Mouse (Mus musculus): ENCODE data around the gene Gpr146. TPM values are rescaled to one million over a fixed set of nuclear protein-coding genes. Genes with fewer than 3 reads are reported as not detected.

The Gpr146 gene
- polyA plus RNA-seq, 1 experiment from 2014 or later: 24.1 TPM

GRCm38 (mm10) chr5:139399991-139400390, 22.5 kb downstream of the Gpr146 start:
- no peak overlapping the region for H3K4me3 ChIP-seq (ENCODE audit: low read depth, low read length)
- peaks cover 3% of the 10 kb centered on the region; the same call in 1 of the 2 replicates for H3K36me3 ChIP-seq (ENCODE audit: control insufficient read depth, insufficient read depth)
- H3K4me2 ChIP-seq (ENCODE audit: low read depth, low read length): no peak overlapping the region
- no peak for ATAC-seq (ENCODE audit: low read depth)
- WGBS (ENCODE audit: insufficient replicate concordance): 82% methylated on average over 14 of the region's 14 CpGs
- H3K27ac ChIP-seq (ENCODE audit: low read length): no peak overlapping the region
- H3K9ac ChIP-seq (ENCODE audit: low read depth, low read length): no peak overlapping the region
- no peaks in the 10 kb centered on the region for H3K27me3 ChIP-seq (ENCODE audit: control insufficient read depth, insufficient read depth, low read depth, low read length)
- H3K9me3 ChIP-seq (replicated peaks; ENCODE audit: control insufficient read depth, low read length): no peaks in the 10 kb centered on the region
- H3K4me1 ChIP-seq (ENCODE audit: control insufficient read depth, low read depth, low read length): peaks cover 37% of the 10 kb centered on the region

GRCm38 (mm10) chr5:139402106-139402505, 24.6 kb downstream of the Gpr146 start:
- Histone ChIP-seq H3K9me3 (replicated peaks; ENCODE audit: control insufficient read depth, low read length) (no peaks in the 10 kb centered on the region), H3K27ac (ENCODE audit: low read length) (no peak overlapping the region), H3K4me3 (ENCODE audit: low read depth, low read length) (no peak overlapping the region), H3K9ac (ENCODE audit: low read depth, low read length) (no peak overlapping the region), H3K4me1 (ENCODE audit: control insufficient read depth, low read depth, low read length) (peaks cover 39% of the 10 kb centered on the region), H3K36me3 (ENCODE audit: control insufficient read depth, insufficient read depth) (no peaks in the 10 kb centered on the region), H3K4me2 (ENCODE audit: low read depth, low read length) (no peak overlapping the region), H3K27me3 (ENCODE audit: control insufficient read depth, insufficient read depth, low read depth, low read length) (no peaks in the 10 kb centered on the region)
- 67% methylated on average over 2 of the region's 2 CpGs for WGBS (ENCODE audit: insufficient replicate concordance)
- ATAC-seq (ENCODE audit: low read depth): no peak

GRCm38 (mm10) chr5:139403692-139404260, 26.3 kb downstream of the Gpr146 start:
- no peak overlapping the region for H3K9ac ChIP-seq (ENCODE audit: low read depth, low read length)

GRCm38 (mm10) chr5:139404801-139405401, 27.4 kb downstream of the Gpr146 start, which contains the start of gene C130050O18Rik:
TSS of gene C130050O18Rik (plus strand) at chr5:139405280.
- Histone ChIP-seq H3K36me3 (ENCODE audit: control insufficient read depth, insufficient read depth) (no peaks in the 10 kb centered on the region), H3K27me3 (ENCODE audit: control insufficient read depth, insufficient read depth, low read depth, low read length) (no peaks in the 10 kb centered on the region), H3K9me3 (replicated peaks; ENCODE audit: control insufficient read depth, low read length) (no peaks in the 10 kb centered on the region), H3K4me1 (ENCODE audit: control insufficient read depth, low read depth, low read length) (peaks cover 20% of the 10 kb centered on the region), H3K4me3 (ENCODE audit: low read depth, low read length) (peak within 1 kb of the TSS; percentile 24), H3K27ac (ENCODE audit: low read length) (peak within 1 kb of the TSS; percentile 74), H3K9ac (ENCODE audit: low read depth, low read length) (peak within 1 kb of the TSS; percentile 31), H3K4me2 (ENCODE audit: low read depth, low read length) (peak within 1 kb of the TSS; percentile 33)
- peak; percentile 52 for ATAC-seq (ENCODE audit: low read depth)
- 20% methylated on average over 6 of the region's 6 CpGs for WGBS (ENCODE audit: insufficient replicate concordance)

More at GRCm38 (mm10) chr5:139403692-139404260, 26.3 kb downstream of the Gpr146 start:
- H3K4me1 ChIP-seq (ENCODE audit: control insufficient read depth, low read depth, low read length): peaks cover 23% of the 10 kb centered on the region
- H3K36me3 ChIP-seq (ENCODE audit: control insufficient read depth, insufficient read depth): no peaks in the 10 kb centered on the region
- ATAC-seq (ENCODE audit: low read depth): no peak
- H3K4me2 ChIP-seq (ENCODE audit: low read depth, low read length): no peak overlapping the region
- no peak overlapping the region for H3K4me3 ChIP-seq (ENCODE audit: low read depth, low read length)
- no peaks in the 10 kb centered on the region for H3K27me3 ChIP-seq (ENCODE audit: control insufficient read depth, insufficient read depth, low read depth, low read length)
- no peaks in the 10 kb centered on the region for H3K9me3 ChIP-seq (replicated peaks; ENCODE audit: control insufficient read depth, low read length)
- WGBS (ENCODE audit: insufficient replicate concordance): 47% methylated on average over 8 of the region's 8 CpGs
- peak overlapping the region; percentile 74 for H3K27ac ChIP-seq (ENCODE audit: low read length)

GRCm38 (mm10) chr5:139405478-139405877, 28.0 kb downstream of the Gpr146 start:
- 35% methylated on average over 7 of the region's 7 CpGs for WGBS (ENCODE audit: insufficient replicate concordance)
- Histone ChIP-seq H3K9me3 (replicated peaks; ENCODE audit: control insufficient read depth, low read length) (no peaks in the 10 kb centered on the region), H3K36me3 (ENCODE audit: control insufficient read depth, insufficient read depth) (no peaks in the 10 kb centered on the region), H3K4me2 (ENCODE audit: low read depth, low read length) (peak overlapping the region; percentile 33), H3K4me1 (ENCODE audit: control insufficient read depth, low read depth, low read length) (peaks cover 20% of the 10 kb centered on the region), H3K4me3 (ENCODE audit: low read depth, low read length) (0 out of 2 replicates have a peak overlapping the region, but pooled peaks have one; percentile 3), H3K9ac (ENCODE audit: low read depth, low read length) (peak overlapping the region; percentile 31), H3K27me3 (ENCODE audit: control insufficient read depth, insufficient read depth, low read depth, low read length) (no peaks in the 10 kb centered on the region), H3K27ac (ENCODE audit: low read length) (peak overlapping the region; percentile 74)
- ATAC-seq (ENCODE audit: low read depth): no peak

- Histone ChIP-seq H3K4me2 (ENCODE audit: low read depth, low read length) (peak overlapping the region; percentile 33), H3K9me3 (replicated peaks; ENCODE audit: control insufficient read depth, low read length) (no peaks in the 10 kb centered on the region), H3K36me3 (ENCODE audit: control insufficient read depth, insufficient read depth) (no peaks in the 10 kb centered on the region), H3K27ac (ENCODE audit: low read length) (peak overlapping the region; percentile 74), H3K9ac (ENCODE audit: low read depth, low read length) (no peak overlapping the region), H3K4me1 (ENCODE audit: control insufficient read depth, low read depth, low read length) (peaks cover 20% of the 10 kb centered on the region), H3K27me3 (ENCODE audit: control insufficient read depth, insufficient read depth, low read depth, low read length) (no peaks in the 10 kb centered on the region), H3K4me3 (ENCODE audit: low read depth, low read length) (peak overlapping the region; percentile 21)
- WGBS (ENCODE audit: insufficient replicate concordance): 37% methylated on average over 3 of the region's 3 CpGs
- no peak for ATAC-seq (ENCODE audit: low read depth)
These were observed 28.5 kb downstream of the Gpr146 start for GRCm38 (mm10) chr5:139405953-139406352.

- H3K36me3 ChIP-seq (ENCODE audit: control insufficient read depth, insufficient read depth): no peaks in the 10 kb centered on the region
- peak overlapping the region; percentile 36; the same call in 1 of the 2 replicates for H3K27ac ChIP-seq (ENCODE audit: low read length)
- no peak for ATAC-seq (ENCODE audit: low read depth)
- no peaks in the 10 kb centered on the region for H3K27me3 ChIP-seq (ENCODE audit: control insufficient read depth, insufficient read depth, low read depth, low read length)
- WGBS (ENCODE audit: insufficient replicate concordance): 68% methylated on average over 14 of the region's 14 CpGs
- H3K9me3 ChIP-seq (replicated peaks; ENCODE audit: control insufficient read depth, low read length): no peaks in the 10 kb centered on the region
- H3K9ac ChIP-seq (ENCODE audit: low read depth, low read length): no peak overlapping the region; the same call in 1 of the 2 replicates
- H3K4me2 ChIP-seq (ENCODE audit: low read depth, low read length): peak overlapping the region; percentile 31
- H3K4me1 ChIP-seq (ENCODE audit: control insufficient read depth, low read depth, low read length): peaks cover 20% of the 10 kb centered on the region
- H3K4me3 ChIP-seq (ENCODE audit: low read depth, low read length): peak overlapping the region; percentile 28
These were observed 29.8 kb downstream of the Gpr146 start for GRCm38 (mm10) chr5:139407121-139407885.

- 35% methylated on average over 7 of the region's 7 CpGs for WGBS (ENCODE audit: insufficient replicate concordance)
- peaks cover 20% of the 10 kb centered on the region for H3K4me1 ChIP-seq (ENCODE audit: control insufficient read depth, low read depth, low read length)
- H3K4me3 ChIP-seq (ENCODE audit: low read depth, low read length): peak overlapping the region; percentile 28; the same call in 1 of the 2 replicates
- no peaks in the 10 kb centered on the region for H3K9me3 ChIP-seq (replicated peaks; ENCODE audit: control insufficient read depth, low read length)
- peak overlapping the region; percentile 31; the same call in 1 of the 2 replicates for H3K4me2 ChIP-seq (ENCODE audit: low read depth, low read length)
- H3K27me3 ChIP-seq (ENCODE audit: control insufficient read depth, insufficient read depth, low read depth, low read length): no peaks in the 10 kb centered on the region
- peak; percentile 41 for ATAC-seq (ENCODE audit: low read depth)
- H3K36me3 ChIP-seq (ENCODE audit: control insufficient read depth, insufficient read depth): no peaks in the 10 kb centered on the region
- H3K9ac ChIP-seq (ENCODE audit: low read depth, low read length): no peak overlapping the region
- peak overlapping the region; percentile 70 for H3K27ac ChIP-seq (ENCODE audit: low read length)
These were observed 31.0 kb downstream of the Gpr146 start for GRCm38 (mm10) chr5:139408511-139408910.
